Mouse (Mus musculus) intestine, embryonic 14.5 days (tissue): ENCODE measurements around the gene Ecel1. TPM values are rescaled to one million over a fixed set of nuclear protein-coding genes. Genes with fewer than 3 reads are reported as not detected.

Source experiments
- ATAC-seq: fragments of 200-750 bp; cut with Nextera tagmentation; replicated peaks from 2 replicates; pipeline ENCODE4 v1.8.0; 2017; ENCODE audit warnings: low read depth, moderate number of reproducible peaks, moderate TSS enrichment, moderate library complexity; ENCODE audit not compliant: low FRiP score, low TSS enrichment
- DNase-seq: peaks from one replicate; pipeline ENCODE4 v3.0.0-alpha.2; 2018; ENCODE audit warnings: low spot score
- H3K27ac ChIP-seq: fragments of 300-500 bp; sonication (generic); 2 replicates; pipeline ENCODE4 v1.5.1; 2014; ENCODE audit warnings: low read depth, mild to moderate bottlenecking, control low read depth
- H3K27me3 ChIP-seq: fragments of 300-500 bp; sonication (generic); replicated peaks from 2 replicates; pipeline ENCODE4 v1.6.1; 2014; ENCODE audit warnings: low read length, control low read depth; ENCODE audit not compliant: control insufficient read depth, insufficient read depth
- H3K36me3 ChIP-seq: fragments of 300-500 bp; sonication (generic); 2 replicates; pipeline ENCODE4 v1.6.1; 2014; ENCODE audit warnings: low read length, control low read depth; ENCODE audit not compliant: control insufficient read depth, insufficient read depth
- H3K4me1 ChIP-seq: fragments of 300-500 bp; sonication (generic); replicated peaks from 2 replicates; pipeline ENCODE4 v1.6.1; 2014; ENCODE audit warnings: low read length, control low read depth, mixed read lengths; ENCODE audit not compliant: control insufficient read depth, insufficient read depth
- H3K4me2 ChIP-seq: fragments of 300-500 bp; sonication (generic); 2 replicates; pipeline ENCODE4 v1.6.1; 2014; ENCODE audit warnings: low read length
- H3K4me3 ChIP-seq: fragments of 300-500 bp; sonication (generic); 2 replicates; pipeline ENCODE4 v1.5.1; 2014; ENCODE audit warnings: low read depth, low read length, control low read depth, mixed read lengths
- H3K9ac ChIP-seq: fragments of 300-500 bp; sonication (generic); 2 replicates; pipeline ENCODE4 v1.6.1; 2014; ENCODE audit warnings: mild to moderate bottlenecking, low read length
- H3K9me3 ChIP-seq: fragments of 300-500 bp; sonication (generic); 2 replicates; pipeline ENCODE4 v1.6.1; 2016; ENCODE audit warnings: low read length, control low read depth; ENCODE audit not compliant: control insufficient read depth
- WGBS: fragments of 180-500 bp; shearing (Covaris S2); extraction: QIAGEN DNeasy Blood & Tissue Kit; methylation state at CpG from one replicate; pipeline ENCODE4 v1.1.7; 2014; 5-methylcytosine and 5-hydroxymethylcytosine counted together
- polyA plus RNA-seq: library from polyadenylated mRNA; unstranded; fragments of >200 nt; fragmentation: Nextera tagmentation; extraction: Ambion mirVana; gene quantifications from 2 replicates; pipeline ENCODE4 v1.2.1, GENCODE M21; 2014

Gene Ecel1
- 1.3 and 1.5 TPM in 2 replicates for polyA plus RNA-seq

DNA sequence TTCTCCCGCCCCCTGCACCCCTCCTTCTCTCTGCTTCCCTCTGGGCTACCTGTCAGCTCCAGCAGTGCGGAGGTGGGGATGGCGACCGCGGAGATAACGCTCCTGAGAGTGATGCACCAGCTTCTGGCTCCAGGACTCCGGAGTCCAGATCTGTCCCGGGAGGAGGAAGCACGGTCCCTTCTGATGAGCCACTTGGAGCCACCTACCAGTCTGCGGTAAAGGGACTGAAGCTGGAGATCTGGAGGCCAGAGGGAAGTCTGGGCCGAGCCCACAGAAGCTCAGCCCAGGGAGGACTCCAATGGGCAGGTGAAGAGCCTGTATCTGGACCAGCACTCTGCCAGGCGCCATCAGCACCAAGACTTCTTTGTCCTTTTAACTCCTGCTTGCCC, at the start of gene Ecel1:
Ecel1 (minus strand) TSS at position 323 of the 389 bp plus-strand sequence.
- Histone ChIP-seq H3K36me3 (no peaks in the 10 kb centered on the region), H3K4me1 (peaks cover 7% of the 10 kb centered on the region; the same call in 1 of the 2 replicates), H3K4me2 (peak within 1 kb of the TSS; percentile 57), H3K9me3 (no peaks in the 10 kb centered on the region), H3K27me3 (peaks cover 82% of the 10 kb centered on the region), H3K9ac (no peak within 1 kb of the TSS), H3K4me3 (peak within 1 kb of the TSS; percentile 33), H3K27ac (no peak within 1 kb of the TSS)
- ATAC-seq (no peak), DNase-seq (no peak)
- 5% methylated on average over 11 of the region's 12 CpGs for WGBS

DNA sequence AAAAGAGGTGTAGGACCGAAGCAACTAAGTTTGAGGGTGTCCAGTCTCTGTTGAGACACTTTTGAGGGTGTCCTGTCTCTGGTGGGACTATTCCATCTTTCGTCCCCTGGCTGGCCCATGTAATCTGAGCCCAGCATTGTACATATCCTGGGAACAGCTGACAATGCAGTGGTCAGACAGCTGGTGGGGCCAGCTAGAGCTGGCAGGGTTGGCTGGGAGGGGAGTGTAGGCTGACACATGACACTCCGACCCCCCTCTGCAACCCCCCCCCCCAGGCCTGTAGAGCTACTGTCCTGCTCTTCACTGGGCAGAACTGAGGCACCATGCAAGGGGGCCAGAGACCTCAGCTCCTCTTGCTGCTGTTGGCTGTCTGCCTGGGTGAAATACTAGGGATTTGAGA, 49.2 kb upstream of the Ecel1 start:
- Histone ChIP-seq H3K27ac (no peak overlapping the region), H3K9ac (no peak overlapping the region), H3K27me3 (peaks cover 19% of the 10 kb centered on the region), H3K4me1 (no peaks in the 10 kb centered on the region), H3K4me2 (no peak overlapping the region), H3K36me3 (no peaks in the 10 kb centered on the region), H3K4me3 (no peak overlapping the region), H3K9me3 (no peaks in the 10 kb centered on the region)
- ATAC-seq: no peak
- 40% methylated on average over 3 of the region's 3 CpGs for WGBS
- DNase-seq: no peak

DNA sequence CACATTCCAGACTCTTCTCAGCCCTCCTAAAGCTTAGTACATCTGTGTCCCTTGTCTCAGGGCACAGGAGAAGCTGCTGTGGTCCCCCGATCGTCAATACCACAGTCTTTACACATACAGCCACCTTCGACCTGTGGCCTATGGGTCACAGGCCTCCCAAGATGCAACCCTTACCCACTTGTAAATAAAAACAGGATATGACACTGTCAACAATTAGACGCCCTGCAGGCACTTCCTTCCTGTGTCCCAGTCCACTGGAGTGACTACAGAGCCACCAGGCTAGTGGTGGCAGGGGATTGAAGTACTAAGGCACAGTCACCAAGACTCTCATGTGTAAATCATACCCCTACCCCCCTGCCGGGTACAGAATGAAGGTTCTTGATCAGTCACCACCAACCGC, 48.7 kb upstream of the Ecel1 start:
- ATAC-seq (no peak), DNase-seq (no peak)
- WGBS: 53% methylated on average over 6 of the region's 6 CpGs

DNA sequence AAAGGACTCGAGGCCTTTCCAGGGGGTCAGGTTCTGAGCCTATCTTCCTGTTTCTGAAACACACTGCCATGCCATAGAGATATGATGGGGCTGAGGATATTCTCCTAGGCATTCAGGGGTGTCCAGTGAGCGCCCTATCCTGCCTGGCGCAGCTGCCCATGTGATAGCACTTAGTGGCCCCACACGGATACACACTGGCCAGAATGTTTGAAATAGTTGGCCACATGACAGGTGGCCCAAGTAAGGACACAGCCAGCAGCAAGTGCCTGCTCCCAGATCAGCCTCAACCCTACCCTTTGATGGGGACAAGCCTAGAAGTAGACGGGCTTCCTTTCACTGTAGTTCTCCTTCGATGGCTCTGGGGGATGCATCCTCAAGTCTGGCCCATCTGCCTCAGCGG, 48.1 kb upstream of the Ecel1 start, which contains the start of gene Chrng:
Chrng (plus strand) TSS at position 193 of the 400 bp plus-strand sequence.
- Histone ChIP-seq H3K9me3 (no peaks in the 10 kb centered on the region), H3K9ac (no peak within 1 kb of the TSS), H3K27me3 (peaks cover 19% of the 10 kb centered on the region), H3K4me2 (no peak within 1 kb of the TSS), H3K4me1 (no peaks in the 10 kb centered on the region), H3K36me3 (no peaks in the 10 kb centered on the region), H3K4me3 (no peak within 1 kb of the TSS), H3K27ac (no peak within 1 kb of the TSS)
- DNase-seq: no peak
- no peak for ATAC-seq
- WGBS: 87% methylated on average over 7 of the region's 7 CpGs

More for the DNA sequence above, 48.7 kb upstream of the Ecel1 start:
- peaks cover 19% of the 10 kb centered on the region for H3K27me3 ChIP-seq
- no peak overlapping the region for H3K4me3 ChIP-seq
- no peak overlapping the region for H3K9ac ChIP-seq
- no peaks in the 10 kb centered on the region for H3K4me1 ChIP-seq
- H3K27ac ChIP-seq: no peak overlapping the region
- H3K9me3 ChIP-seq: no peaks in the 10 kb centered on the region
- no peaks in the 10 kb centered on the region for H3K36me3 ChIP-seq
- H3K4me2 ChIP-seq: no peak overlapping the region

DNA sequence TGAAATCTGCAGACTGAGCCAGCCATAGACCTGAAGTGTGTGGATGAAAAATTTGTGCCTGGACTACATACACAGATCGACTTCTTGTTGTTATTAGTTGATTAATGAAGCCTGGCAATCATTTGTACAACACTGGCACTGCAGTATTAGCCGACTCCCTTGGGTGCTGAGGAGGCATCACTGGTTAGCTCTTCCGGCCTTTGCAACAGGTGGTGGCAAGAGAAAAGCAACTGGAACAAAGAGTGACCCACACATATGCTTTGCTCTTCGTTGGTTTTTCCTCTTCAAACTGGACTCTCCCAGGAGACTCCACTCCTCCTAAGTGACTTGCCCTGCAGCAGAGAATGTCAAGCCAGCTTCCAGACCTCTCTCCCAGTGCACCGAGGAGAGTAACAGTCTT, 47.5 kb upstream of the Ecel1 start:
- H3K4me1 ChIP-seq: no peaks in the 10 kb centered on the region
- ATAC-seq (no peak), DNase-seq (no peak)
- H3K27ac ChIP-seq: no peak overlapping the region
- no peak overlapping the region for H3K9ac ChIP-seq
- WGBS: 78% methylated on average over 5 of the region's 5 CpGs
- no peak overlapping the region for H3K4me3 ChIP-seq
- no peak overlapping the region for H3K4me2 ChIP-seq
- H3K27me3 ChIP-seq: peaks cover 19% of the 10 kb centered on the region
- no peaks in the 10 kb centered on the region for H3K36me3 ChIP-seq
- no peaks in the 10 kb centered on the region for H3K9me3 ChIP-seq

DNA sequence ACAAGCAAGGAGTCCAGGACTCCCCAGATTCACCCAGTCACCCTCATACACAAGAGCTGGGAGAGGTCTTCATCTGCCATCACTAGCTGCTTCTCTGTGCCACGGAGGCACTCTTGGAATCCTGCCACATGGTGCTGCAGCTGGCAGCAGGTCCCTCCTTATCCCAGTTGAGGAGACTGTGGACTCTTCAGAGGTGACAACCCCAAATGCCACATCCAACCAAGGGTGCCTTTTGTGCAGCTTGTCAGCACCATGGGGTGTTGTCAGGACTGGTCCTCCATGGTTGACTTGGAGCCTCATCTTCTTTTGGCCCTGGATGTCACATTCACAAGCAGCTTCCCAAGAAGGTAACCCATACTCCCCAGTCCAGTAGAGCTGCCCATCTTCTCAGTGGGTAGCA, 45.5 kb upstream of the Ecel1 start:
- H3K9ac ChIP-seq: no peak overlapping the region
- H3K27me3 ChIP-seq: peaks cover 9% of the 10 kb centered on the region; the same call in 1 of the 2 replicates
- 82% methylated on average over 1 of the region's 1 CpGs for WGBS
- H3K27ac ChIP-seq: no peak overlapping the region
- H3K36me3 ChIP-seq: no peaks in the 10 kb centered on the region
- no peak overlapping the region for H3K4me2 ChIP-seq
- DNase-seq (no peak), ATAC-seq (no peak)
- H3K4me1 ChIP-seq: no peaks in the 10 kb centered on the region
- no peak overlapping the region for H3K4me3 ChIP-seq
- no peaks in the 10 kb centered on the region for H3K9me3 ChIP-seq

DNA sequence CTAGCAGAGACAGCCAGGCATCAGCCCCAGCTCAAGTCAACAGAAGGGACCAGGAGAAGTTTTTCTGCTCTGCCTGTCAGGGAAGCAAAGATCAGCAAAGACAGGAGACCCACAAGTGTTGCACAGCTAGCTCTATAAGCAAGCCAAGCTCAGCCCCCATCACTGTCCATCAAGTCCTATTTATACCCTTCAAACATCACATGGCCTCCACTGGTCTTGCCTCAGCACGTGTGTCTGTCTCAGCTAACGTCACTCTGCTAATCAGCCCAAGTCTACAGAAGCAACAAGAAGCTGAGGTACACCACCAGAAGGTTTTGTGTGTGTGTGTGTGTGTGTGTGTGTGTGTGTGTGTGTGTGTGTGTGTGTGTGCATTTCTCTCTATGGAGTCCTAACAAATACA, 44.5 kb upstream of the Ecel1 start:
- peaks cover under 1% of the 10 kb centered on the region; the same call in 1 of the 2 replicates for H3K27me3 ChIP-seq
- DNase-seq: no peak
- no peaks in the 10 kb centered on the region for H3K4me1 ChIP-seq
- no peak for ATAC-seq
- H3K4me2 ChIP-seq: no peak overlapping the region
- H3K27ac ChIP-seq: no peak overlapping the region
- H3K9ac ChIP-seq: no peak overlapping the region
- no peak overlapping the region for H3K4me3 ChIP-seq
- no peaks in the 10 kb centered on the region for H3K36me3 ChIP-seq
- WGBS: 52% methylated on average over 2 of the region's 2 CpGs
- H3K9me3 ChIP-seq: no peaks in the 10 kb centered on the region

DNA sequence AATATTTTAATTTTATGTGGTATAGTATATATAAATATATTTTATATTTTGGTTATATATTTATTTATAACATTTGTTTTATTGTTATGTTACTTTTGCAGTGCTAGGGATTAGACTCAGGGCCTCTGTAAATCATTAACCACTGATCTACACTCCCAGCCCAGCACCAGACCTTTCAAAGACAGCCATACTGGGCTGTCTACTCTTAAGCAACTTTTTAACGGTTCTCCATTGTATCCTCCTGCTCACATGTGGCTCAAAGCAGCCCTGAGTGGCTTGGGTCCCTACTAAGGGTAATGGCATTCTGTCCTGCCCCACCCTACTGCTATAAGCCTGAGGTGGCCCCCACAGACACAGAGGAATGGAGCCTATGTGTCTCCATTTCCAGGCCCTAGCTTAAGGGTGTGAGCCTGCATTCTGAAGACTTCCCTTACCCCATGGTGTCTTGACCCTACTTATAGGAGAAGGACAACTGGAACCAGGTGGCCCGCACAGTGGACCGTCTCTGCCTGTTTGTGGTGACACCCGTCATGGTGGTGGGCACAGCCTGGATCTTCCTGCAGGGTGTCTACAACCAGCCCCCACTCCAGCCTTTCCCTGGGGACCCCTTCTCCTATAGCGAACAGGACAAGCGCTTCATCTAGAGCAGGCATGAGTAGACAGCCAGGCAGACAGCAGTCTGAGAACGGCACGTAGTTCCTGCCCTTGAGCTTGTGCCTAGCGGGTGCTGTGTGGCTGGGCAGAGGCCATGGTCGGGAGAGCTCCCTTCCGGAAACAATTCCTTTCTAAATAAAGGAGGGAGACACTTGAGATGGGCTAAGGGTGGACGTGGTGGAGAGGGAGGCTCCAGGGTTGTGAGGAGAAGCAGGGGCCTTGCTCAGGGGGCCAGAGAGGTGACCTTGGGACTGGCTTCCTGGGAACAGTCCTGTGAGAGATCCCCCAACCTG, 42.1 kb upstream of the Ecel1 start:
- Histone ChIP-seq H3K9me3 (no peaks in the 10 kb centered on the region), H3K27me3 (no peaks in the 10 kb centered on the region), H3K4me2 (no peak overlapping the region), H3K4me1 (no peaks in the 10 kb centered on the region), H3K9ac (no peak overlapping the region), H3K27ac (no peak overlapping the region), H3K4me3 (no peak overlapping the region), H3K36me3 (no peaks in the 10 kb centered on the region)
- ATAC-seq (0 out of 2 replicates have a peak, but pooled peaks have one; percentile 19), DNase-seq (no peak)
- WGBS: 68% methylated on average over 12 of the region's 12 CpGs
